Mouse (Mus musculus) adrenal gland, postnatal 25 days (tissue): ENCODE measurements at regions not wholly inside any gene's neighbourhood (a gene's known extent, or its start where the extent isn't known, plus 50 kb on each side); places are given as distances from the start of the nearest gene placed in this dataset.

Experiments
- DNase-seq: peaks from one replicate; pipeline ENCODE4 v3.0.0; 2021; ENCODE audit warnings: mixed read lengths

DNA sequence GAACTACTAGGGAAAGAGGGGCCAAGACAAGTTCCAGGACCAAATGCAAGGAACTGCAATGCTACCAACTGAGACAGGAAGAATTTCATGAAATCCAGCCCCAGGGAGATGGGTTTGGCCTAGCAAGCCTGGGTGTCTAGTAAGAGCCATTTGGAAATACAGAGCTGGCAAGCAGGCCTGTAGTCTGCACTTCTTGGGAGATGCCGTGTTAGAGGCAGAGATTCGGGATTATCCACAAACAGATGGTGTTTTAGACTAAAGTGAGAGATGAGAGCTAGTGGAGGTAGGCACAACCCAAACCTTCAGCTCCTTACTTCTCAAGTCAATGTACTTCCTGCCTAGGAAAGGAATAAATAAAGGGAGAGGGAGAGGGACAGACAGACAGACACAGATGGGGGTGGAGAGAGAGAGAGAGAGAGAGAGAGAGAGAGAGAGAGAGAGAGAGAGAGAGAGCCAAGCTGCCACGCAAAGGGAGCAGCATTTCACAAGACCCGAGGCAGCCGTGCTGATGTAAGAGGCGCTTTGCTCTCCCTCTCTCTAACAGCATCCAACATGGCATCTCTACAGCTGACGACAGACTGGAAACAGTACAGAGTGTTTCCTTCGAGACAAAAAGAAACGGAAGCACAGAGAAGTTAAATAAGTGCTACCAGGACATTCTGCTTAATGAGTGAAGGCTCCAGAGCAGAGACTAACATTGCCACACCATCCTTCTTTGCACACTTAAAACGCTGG is 182.9 kb downstream of the Irs2 start:
- DNase-seq, result no peak

DNA sequence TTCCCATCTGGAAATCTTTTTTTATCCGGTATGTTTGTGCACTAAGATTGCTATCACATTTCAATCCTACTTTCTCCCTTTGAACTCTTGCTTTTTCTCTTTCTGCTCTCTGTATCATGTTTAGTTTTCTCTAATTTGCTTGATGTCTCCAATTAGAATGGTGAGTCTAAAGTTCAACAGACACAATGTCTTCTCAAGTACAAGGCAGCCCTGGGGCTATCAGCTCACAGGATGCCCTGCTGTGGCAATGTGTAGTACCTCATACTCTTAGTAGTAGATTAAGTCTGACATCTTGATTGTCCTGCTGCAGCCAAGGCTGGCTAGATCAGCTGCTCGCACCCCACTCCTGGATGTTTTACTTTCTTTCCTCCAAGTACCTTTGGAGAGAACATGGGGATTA is 186.4 kb downstream of the Irs2 start:
- DNase-seq, result no peak

DNA sequence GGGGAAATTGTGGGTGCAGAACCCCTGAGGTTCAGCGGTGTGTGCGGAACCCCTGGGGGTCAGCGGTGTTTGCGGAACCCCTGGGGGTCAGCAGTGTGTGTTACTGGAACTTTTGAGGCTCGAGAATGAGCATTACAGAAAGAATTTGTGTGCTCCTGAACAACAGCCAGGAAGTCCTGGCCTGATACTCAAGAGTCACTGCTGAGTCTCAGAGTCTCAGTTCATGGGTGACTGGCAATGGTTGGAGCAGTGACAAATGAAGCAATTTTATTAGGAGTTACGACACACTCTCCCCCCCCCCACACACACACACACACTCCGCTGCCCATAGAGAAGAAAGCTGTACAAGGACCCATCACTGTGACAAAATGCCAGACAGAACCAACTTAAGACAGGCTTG is 193.8 kb downstream of the Irs2 start:
- DNase-seq, result no peak

DNA sequence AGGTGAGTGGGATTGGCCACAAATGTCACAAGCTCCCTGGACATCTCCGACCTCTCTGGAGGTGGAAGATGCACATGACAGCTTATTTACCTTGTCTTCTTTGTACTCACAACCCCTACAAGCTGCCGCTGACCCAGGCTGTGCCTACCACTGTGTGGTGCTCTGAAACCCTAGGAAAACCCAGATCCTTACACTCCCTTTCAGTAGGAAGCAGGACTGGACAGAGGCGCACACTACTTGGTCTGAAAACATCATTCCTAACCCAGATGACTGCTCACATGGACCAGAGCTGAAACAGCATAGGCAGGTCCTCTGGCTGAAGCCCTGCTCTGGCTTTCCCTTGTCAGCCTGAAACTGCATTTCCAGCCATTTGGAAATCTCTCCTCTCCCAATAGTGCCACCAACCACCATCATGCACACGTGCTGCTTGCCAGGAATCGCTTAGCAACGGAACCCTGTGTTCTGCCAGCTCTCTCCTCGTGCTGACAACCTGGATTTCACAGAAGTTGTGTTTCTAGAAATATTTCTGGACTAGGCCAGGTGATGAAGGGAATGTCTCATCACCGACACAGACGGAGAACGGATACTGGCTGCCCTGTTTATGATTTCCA is 196.1 kb downstream of the Irs2 start:
- DNase-seq, result no peak

DNA sequence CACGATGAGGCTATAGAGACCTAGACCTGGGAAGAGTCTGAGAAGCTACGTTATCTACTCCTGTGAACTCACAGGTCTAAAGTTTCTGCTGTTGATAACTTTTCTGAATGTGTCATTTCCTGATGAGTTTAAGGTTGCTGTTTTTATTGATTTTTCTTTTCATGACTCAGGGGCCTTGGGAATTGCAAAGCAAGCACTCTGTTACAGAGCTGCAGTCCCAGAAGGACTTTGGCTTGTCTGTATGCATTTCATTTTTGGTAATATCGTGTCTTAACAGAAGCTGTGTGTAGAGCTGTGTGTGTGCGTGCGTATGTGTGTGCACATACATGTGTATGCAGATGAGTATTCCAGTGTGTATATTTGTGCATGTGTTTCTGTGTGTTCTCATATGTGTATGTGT is 201.2 kb downstream of the Irs2 start:
- no peak for DNase-seq

DNA sequence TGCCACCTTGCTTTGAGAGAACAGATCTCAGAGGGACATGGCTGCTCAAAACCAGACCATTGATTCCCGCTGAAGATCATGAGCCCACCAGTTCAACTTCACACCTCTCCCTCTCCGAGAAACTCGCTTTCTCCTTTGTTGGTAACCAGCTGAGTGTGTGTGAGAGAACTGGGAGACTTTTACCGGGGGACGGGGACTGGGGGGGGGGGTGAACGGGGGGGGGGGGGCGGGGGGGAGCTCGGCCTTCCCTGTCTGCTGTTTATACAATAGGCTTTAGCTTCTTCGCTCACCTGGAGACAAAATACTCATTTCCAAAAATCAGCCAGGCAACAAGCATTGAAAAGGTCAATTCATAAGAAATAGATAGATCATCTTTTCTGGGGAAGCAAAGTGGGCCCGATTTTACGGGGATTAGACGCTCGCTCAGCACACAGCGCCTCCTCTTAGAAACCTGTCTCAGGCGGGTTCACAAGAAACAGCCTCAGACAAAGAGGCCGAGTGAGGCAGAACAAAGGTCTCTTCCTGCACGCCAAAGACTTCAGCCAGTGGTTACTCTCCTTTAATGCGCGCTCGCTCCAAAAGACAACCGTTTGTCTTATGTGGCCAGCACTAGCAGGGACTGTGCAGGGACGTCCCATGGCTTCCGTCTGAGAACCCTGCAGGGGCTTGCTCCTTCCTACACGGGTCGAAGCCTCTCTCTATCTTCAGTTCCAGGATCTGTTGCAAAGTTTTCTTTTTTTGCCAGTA is 202.7 kb downstream of the Irs2 start:
- no peak for DNase-seq

DNA sequence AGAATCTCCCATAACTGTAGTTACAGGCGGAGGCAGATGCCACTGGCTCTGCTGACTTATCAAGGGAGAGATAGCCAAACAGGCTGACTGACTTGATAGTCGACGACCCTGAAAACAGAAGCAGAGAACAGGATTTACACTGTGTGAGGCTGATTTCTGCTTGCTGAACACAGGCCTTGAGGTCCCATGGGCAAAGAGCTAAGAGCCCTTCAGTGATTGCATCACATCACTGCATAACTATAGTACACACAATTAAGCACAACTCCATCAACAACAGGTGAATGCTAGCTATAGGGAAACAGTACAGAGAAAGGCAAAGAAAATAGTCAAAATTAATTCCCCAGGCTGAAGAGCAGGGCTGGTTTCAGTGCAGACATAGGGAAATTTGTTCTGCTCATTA is 203.3 kb downstream of the Irs2 start:
- no peak for DNase-seq

DNA sequence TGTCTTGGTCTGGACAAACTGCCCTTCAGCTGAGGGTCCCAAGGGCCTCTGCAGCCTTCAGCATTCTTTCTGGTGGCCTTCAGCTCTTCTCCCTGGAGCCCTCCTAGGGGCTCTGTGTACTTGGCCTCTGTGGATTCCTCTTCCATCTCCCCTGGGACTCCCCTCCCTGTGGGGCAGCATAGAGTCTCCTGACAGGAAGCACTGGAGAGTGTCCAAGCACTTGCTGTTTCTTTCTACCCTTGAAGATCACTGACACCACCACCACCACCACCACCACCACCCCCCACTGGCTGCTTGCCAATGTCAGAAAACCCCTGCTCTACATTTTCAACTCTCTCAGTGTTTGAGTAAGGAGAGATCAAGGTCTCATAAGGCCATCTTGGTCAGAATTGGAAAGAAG is 206.3 kb downstream of the Irs2 start:
- no peak for DNase-seq

DNA sequence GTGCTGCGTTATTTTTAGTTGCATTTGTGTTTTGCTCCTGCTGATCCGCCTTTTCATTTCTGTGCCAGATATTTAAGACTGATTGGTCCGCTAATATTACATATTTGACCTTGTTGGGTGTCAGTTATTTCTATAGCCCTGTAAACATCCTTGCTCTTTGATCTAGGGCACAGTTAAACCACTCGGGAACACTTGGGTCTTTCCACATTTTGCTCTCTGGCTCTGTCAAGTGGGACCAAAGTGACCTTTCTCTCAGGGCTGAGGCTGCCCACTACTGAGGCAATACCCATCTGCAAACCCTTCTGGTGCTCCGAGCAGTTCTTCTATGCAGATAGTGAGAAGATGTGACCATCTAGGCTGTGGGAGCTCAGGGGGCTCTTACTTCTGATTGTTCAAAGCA is 206.7 kb downstream of the Irs2 start:
- DNase-seq, result no peak

DNA sequence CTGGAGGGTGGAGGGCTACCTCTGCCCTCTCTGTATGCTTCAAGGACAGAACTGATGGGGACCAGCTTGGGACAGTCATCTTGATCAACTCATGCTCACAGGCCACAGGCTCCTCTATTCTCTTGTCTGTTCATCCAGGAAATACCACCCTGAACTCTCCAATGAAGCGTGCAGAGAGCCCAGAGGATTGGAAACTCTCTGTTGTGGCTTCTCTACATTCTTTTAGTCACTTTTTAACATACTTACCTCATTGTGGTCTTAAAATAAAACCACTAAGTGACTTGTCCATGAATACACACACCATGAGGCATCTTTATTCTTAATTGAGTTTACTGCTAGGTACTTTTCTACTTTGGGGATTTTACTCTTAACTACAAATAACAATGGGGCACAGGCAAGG is 209.8 kb downstream of the Irs2 start:
- DNase-seq, result no peak

DNA sequence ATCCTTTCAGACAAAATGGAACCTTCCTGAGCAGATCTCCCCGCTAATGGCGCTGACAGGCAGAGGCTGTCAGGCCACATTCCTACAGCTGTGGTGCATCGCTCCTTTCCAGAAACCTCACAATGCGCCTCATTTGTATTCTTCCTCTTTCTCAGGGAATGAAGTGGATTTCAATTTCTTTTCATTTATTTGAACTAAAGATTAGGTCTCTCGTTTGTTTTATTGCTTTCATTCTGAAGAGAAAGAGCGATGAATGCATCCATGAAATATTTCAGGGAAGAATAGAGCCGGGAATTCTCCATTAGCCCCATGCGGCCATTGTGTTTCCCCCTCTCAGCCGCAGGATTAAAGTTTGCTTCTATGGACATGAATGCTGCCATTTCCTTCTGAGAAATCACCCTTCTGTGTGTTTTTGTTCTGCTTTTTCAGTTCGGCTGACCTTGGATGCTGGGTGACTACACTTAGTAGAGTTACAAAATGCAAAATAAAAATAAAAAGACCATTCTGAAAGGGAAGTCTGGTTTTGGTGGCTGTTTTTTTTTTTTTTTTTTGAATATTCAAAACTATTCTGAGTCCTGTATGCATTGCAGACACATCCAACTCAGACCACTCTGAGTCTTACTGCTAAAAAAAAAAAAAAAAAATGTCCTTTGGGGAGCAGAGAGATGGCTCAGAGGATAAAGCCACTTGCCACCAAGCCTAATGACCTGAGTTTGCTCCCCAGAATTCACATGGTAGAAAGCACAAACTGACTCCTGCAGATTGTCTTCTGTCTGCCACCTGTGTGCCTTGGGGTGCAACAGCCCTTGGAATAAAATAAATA is 213.7 kb downstream of the Irs2 start:
- DNase-seq, result no peak

DNA sequence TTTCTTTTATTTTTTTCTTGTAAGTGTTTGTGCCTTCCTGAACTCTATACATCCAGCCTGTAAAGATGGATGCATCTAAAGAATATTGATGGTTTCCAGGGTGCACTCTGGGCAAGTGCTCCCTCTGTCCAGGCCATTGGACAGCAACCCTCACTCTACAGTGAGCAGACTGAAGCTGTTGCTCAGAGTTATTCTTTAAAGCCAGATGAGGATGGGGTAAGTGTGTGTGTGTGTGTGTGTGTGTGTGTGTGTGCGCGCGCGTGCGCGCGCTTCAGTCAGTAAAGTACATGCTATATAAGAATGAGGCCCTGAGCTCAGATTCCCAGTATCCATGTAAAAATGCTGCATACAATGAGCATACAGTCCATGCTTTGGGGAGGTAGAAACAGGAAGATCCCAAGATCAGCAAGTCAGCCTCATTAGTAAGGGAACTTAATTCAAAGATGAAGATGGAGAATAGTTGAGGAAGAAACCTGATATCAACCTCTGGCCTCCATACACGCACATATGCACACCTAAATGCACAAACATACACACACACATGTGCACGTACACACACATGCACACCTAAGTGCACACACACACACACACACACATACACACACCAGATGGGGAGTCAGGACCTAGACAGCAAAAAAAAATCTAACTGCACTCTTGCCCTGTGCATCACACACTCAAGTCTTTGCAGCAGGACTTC is 214.4 kb downstream of the Irs2 start:
- no peak for DNase-seq

DNA sequence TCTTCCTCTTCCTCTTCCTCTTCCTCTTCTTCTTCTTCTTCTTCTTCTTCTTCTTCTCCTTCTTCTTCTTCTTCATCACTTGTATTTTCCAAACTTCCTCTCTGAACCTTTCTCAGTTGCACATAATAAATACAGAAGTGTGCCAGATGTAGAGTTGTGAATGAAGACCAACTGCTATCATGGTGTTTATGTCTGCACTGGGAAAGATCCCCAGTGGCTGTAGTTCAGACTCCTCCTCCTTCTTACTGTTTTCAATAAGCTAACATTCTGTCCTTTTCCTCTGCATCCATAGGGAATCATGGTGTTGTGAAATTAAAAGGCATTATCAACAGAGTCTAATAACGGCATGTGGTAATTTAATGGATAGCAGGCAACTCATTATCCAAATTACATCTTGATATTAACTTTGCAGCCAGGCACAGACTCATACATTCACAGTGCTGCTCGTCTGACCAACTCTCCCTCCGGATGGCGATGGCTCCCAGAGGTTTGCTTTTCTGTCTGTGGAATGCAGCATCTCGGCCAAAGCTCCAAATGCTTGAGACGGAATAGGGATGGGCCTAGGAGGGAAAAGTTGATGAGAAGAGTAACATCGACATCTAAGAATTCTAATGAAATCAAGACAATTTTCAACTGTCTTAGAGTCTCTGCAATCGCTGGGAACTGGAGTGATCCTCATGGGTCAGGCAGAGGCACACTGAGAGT is 219.6 kb downstream of the Irs2 start:
- DNase-seq, result no peak

DNA sequence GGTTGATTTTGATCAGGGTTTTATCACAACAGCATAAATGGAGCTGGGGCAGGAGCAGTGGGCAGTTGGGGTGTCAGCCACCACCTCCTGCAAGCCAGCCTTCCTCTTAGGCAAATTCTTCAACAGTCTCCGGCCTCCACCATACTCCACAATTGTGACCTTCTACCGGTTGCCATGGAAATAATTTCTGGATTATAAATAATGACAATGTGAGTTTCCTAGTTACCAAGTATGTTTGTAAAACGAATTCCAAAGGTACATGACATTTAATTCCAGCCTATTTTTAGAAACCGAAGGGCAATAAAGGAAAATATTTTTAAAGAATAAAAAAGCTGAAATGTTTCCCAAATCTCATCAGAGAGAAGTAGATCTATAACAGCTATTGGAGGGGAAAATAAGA is 222.5 kb downstream of the Irs2 start:
- DNase-seq, result no peak

DNA sequence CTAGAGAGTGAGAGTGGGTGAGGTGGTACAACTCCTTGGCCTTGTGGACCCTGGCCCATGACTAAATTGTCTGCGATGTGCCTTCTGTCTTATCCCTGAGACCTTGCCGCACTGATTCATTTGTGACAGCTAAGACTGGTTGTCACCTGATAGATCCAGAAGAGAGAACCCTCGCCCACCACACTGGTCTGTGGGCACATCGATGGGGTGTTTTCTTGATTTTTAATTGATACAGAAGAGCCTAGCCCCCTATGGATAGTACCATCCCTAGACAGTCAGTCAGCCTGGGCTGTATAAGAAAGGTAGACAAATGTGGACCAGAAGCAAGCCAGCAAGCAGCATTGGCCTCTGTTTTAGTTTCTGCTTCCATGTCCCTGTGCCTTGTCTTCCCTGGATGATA is 222.9 kb downstream of the Irs2 start:
- DNase-seq, result no peak

DNA sequence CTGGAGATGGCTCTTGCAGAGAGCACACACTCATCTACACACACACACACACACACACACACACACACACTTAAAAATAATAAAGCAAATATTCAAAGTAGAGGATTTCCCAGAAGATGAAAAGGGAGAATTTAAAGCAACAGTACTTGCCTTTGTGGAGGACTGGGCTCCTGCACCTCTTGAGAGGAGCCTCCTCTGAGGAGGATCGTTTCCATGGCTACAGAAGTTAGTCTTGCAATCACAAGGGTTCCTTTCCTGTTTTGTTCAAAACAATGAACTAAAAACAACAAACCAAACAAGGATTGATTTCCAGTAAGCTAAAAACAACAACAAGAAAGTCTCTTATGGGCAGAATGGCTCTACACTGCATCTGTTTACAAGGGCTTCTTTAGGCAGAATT is 223.8 kb downstream of the Irs2 start:
- no peak for DNase-seq

DNA sequence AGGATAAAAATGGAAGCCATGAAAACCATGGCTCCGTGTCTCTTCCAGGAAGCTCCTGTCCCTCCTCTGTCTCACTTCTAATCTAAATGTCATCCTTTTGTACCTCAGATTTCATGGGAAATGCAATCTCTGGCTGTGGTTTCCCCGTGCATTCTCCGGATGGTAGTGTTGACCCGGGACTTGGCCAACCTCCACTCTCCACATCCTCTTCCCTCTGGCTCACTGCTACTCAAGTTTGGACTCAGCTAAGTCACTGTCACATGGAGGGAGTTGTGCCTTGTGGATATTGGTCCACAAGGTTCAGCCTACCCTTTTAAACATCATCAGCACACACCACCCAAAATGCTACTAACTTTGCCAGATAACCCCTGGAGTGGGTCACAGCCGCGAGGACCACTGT is 226.4 kb downstream of the Irs2 start:
- DNase-seq, result no peak

DNA sequence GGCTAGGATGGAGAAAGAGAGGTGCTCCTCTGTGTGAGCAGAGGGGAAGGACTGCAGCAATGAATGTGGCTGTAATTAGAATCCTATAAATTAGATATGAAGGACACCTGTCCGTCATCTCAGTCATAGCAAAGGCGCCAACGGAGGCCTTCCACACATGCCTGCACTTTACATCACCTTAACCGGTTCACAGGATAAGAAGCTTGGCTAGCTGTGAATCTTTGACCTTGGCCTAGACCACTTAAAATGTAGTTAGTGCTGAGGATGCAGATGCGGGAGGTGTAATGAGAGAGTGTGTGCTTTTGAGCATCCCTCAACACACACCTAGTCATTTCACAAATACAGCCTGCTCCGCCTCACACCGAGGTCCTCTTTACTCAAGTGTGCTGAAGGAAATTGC is 228.6 kb downstream of the Irs2 start:
- DNase-seq, result no peak

DNA sequence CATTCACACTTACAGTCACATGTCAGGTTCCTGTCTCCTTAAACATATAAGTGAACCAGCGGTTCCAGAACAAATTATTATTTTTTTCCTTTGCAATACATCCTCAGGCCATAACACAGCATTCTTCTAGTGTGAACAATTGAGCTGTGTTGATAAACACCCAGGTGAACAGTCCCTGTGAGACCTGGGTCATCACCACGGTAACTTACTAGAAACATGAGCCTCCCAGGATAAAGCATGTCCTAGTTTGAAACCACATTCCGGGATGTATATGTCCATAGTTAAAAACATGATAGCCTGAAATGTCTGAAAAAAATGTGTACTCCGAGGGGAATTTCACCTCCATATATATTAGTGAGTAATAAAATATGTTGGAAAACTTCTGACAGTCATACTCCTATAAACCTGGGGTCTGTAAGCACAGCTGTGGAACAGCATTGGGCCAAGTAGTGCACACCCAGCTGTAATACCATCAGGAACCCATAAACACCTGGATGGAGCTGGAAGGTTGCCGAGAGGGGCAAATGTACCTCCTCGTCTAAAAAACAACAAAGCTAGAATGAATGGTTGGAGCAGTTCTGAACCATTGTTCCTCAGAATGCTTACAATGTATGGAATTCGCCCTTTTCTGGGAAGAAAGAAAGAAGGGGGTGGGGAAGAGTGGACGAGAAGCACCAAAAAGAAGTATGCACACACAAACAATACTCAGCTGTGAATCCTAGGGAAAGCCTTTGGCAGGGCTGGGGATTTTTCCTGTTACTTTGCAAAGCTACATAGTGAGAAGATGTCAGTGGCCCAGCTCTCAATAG is 232.9 kb downstream of the Irs2 start:
- DNase-seq, result no peak

DNA sequence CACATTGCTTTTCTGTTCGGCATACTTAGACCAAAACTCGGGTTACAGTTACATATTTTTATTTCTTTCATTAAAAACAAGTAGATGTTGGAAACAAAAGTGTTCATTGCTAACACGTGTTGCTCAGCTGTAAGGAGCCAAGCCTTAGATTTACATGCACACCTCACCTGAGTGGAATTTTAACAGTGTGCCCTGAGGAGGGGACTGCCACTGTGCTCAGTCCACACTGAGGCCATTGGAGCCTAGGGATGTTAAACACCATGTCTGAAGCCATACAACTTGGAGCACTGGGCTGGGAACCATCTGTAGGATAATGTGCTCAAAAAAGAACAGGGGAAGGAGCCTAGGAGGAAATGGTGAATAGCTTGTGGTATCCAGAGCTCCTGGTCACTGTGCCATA is 233.5 kb downstream of the Irs2 start:
- no peak for DNase-seq

DNA sequence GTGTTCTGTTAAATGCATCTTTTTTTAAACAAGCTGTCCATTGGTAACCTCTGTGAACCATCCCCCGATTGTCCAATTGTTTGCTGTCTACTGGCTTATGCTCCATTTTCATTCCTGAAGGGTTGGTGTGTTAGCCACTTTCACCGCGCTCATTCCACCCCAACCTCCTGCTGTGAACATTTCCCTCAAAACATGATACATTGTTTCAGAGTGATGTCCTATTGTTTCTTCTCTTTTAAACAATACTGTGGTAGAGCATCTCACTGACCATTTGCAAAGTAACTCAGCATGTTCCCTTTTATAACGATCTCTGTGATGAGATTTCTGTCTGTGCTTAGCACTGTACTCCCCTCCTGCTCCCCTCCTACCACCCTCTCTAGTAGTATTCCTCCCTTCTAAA is 240.1 kb downstream of the Irs2 start:
- no peak for DNase-seq
